Comparison of ENCODE assay signal across 19 mouse cellular contexts in the genomic region with DNA sequence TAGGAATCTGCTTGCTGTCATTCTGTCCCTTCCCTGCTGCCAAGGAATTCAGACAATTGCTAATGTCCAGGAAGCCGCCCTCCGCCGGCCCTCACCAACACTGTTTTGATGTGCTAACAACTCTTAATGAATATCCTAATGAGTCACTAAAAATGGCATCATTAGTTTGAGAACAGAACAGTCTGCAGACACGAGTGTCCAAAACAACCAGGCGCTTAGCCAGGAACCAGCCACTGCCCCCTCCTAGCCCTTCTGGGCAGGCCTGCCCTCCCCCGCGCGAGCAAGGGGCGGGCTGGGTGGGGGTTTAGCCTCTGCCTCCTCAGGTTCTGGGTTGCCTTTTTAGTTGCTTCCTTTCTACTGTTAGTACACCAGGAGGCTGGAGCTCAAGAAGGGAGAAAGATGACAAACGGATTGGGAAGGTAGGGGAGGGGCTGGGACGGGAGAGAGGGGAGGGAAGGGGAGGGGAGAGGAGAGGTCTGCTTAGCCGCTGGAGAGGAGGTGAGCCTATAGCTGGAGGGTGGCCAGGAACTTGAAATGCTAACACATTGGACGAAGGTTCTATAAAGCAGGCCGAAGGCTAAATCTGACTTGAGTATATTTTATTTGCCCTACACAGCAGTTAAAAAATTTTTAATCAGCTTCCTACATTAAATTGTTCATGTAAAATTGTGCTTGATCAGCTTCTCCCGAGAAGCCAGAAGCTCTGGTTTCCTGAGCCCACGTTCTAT. TPM values are rescaled to one million over a fixed set of nuclear protein-coding genes. Genes with fewer than 3 reads are reported as not detected.
A peak's percentile ranks its signal among the peaks of the same experiment; 100 is the strongest.
DNase-seq lines count a peak whose midpoint lies in the region; ATAC-seq and TF ChIP-seq lines count a peak whose summit lies in the region.
"Had no signal": no experiment of that assay in that cellular context is flagged by ENCODE, and none has a peak within 500 bp of the region (broad histone marks: within the 10 kb centered on the region; RNA-seq: fewer than 3 reads in every experiment).

No protein-coding gene starts in this region.

- no peak for ATAC-seq in kidney, postnatal 0 days (replicated peaks; ENCODE audit: low FRiP score, low read depth)
- ATAC-seq in neural tube, embryonic 15.5 days (ENCODE audit: low FRiP score) = no peak
- peak; percentile 54; the same call in 1 of the 2 replicates for ATAC-seq in forebrain, embryonic 14.5 days
- no peak for ATAC-seq in inflammation-experienced regulatory T-cells, adult 6 months
- ATAC-seq: Patski had no signal

- 10% methylated on average over 16 of the region's 16 CpGs for WGBS in kidney, postnatal 0 days
- WGBS in neural tube, embryonic 15.5 days = 11% methylated on average over 16 of the region's 16 CpGs
- 13% methylated on average over 16 of the region's 16 CpGs for WGBS in forebrain, embryonic 14.5 days

- H3K4me3 ChIP-seq in kidney, postnatal 0 days (replicated peaks; ENCODE audit: low read depth, low read length) = no peak overlapping the region
- no peak overlapping the region for H3K4me3 ChIP-seq in neural tube, embryonic 15.5 days (replicated peaks)
- no peak overlapping the region for H3K4me3 ChIP-seq in forebrain, embryonic 14.5 days (ENCODE audit: low read depth, low read length)
- H3K4me3 ChIP-seq: megakaryocyte, embryonic 14.5 days; neural tube, embryonic 12.5 days had no signal

- DNase-seq in kidney, postnatal 0 days (ENCODE audit: low spot score) = peak; percentile 3
- DNase-seq in kidney, adult 11 months = no peak
- no peak for DNase-seq in neural tube, embryonic 10.5 days (ENCODE audit: extremely low spot score, low spot score)
- peak; percentile 68 for DNase-seq in forebrain, embryonic 14.5 days (ENCODE audit: low spot score)
- no peak for DNase-seq in kidney, adult 8-10 months
- no peak for DNase-seq in gastrocnemius, adult 18-20 months (ENCODE audit: low spot score)
- DNase-seq: adrenal gland, postnatal 14 days; cerebellum, adult 18-20 months; embryo, embryonic 11 days; kidney, adult 2 months; right cerebral cortex, postnatal 25 days; thymus, postnatal 25 days had no signal

- no peak overlapping the region for H3K27ac ChIP-seq in kidney, postnatal 0 days
- peak overlapping the region; percentile 2; the same call in 1 of the 2 replicates for H3K27ac ChIP-seq in neural tube, embryonic 15.5 days (replicated peaks)
- H3K27ac ChIP-seq in forebrain, embryonic 14.5 days (ENCODE audit: low read depth, low read length) = no peak overlapping the region
- H3K27ac ChIP-seq: neural tube, embryonic 12.5 days had no signal

- H3K4me2 ChIP-seq in kidney, postnatal 0 days (ENCODE audit: low read length) = no peak overlapping the region
- H3K4me2 ChIP-seq in neural tube, embryonic 15.5 days = no peak overlapping the region
- no peak overlapping the region for H3K4me2 ChIP-seq in forebrain, embryonic 14.5 days (ENCODE audit: low read length)
- H3K4me2 ChIP-seq: liver, embryonic 11.5 days had no signal

- no peak overlapping the region for H3K9ac ChIP-seq in kidney, postnatal 0 days (ENCODE audit: low read depth, low read length)
- no peak overlapping the region for H3K9ac ChIP-seq in neural tube, embryonic 15.5 days (replicated peaks)
- no peak overlapping the region for H3K9ac ChIP-seq in forebrain, embryonic 14.5 days (ENCODE audit: low read length)
- H3K9ac ChIP-seq: neural tube, embryonic 12.5 days had no signal

- H3K27me3 ChIP-seq in kidney, postnatal 0 days (ENCODE audit: insufficient read depth, low read length) = peaks cover 13% of the 10 kb centered on the region
- H3K27me3 ChIP-seq in neural tube, embryonic 15.5 days (replicated peaks) = peaks cover 12% of the 10 kb centered on the region; the same call in 1 of the 2 replicates
- H3K27me3 ChIP-seq in forebrain, embryonic 14.5 days (replicated peaks; ENCODE audit: control insufficient read depth, insufficient read depth, low read length) = 0 out of 2 replicates have a peak, but pooled peaks cover 2% of the 10 kb centered on the region

- TF ChIP-seq CTCF in kidney, postnatal 0 days (IDR thresholded peaks at IDR 0.05; ENCODE audit: low read depth) = no peak

- no peaks in the 10 kb centered on the region; the same call in 1 of the 2 replicates for H3K9me3 ChIP-seq in kidney, postnatal 0 days (replicated peaks; ENCODE audit: low read length)
- H3K9me3 ChIP-seq in neural tube, embryonic 15.5 days (replicated peaks) = no peaks in the 10 kb centered on the region
- H3K9me3 ChIP-seq in forebrain, embryonic 14.5 days (replicated peaks; ENCODE audit: control insufficient read depth, low read length) = no peaks in the 10 kb centered on the region

- no peaks in the 10 kb centered on the region for H3K36me3 ChIP-seq in kidney, postnatal 0 days (ENCODE audit: insufficient read depth, low read length)
- H3K36me3 ChIP-seq in neural tube, embryonic 15.5 days = no peaks in the 10 kb centered on the region
- no peaks in the 10 kb centered on the region for H3K36me3 ChIP-seq in forebrain, embryonic 14.5 days (ENCODE audit: control insufficient read depth, insufficient read depth, low read length)
- H3K36me3 ChIP-seq: neural tube, embryonic 12.5 days had no signal

- no peaks in the 10 kb centered on the region for H3K4me1 ChIP-seq in kidney, postnatal 0 days (replicated peaks; ENCODE audit: insufficient read depth, low read length)
- peaks cover 22% of the 10 kb centered on the region for H3K4me1 ChIP-seq in neural tube, embryonic 15.5 days
- peaks cover 9% of the 10 kb centered on the region for H3K4me1 ChIP-seq in forebrain, embryonic 14.5 days (ENCODE audit: control insufficient read depth, insufficient read depth, low read length)

RNA-seq across cellular contexts. Expression of gene Unc5a, which starts 36.2 kb away (rescaled TPM):
- polyA plus RNA-seq in kidney, postnatal 0 days (2015; fragmentation: Nextera tagmentation; extraction: Ambion mirVana) = 1.4 and 1.5 TPM in 2 replicates
- 12.1 and 12.7 TPM in 2 replicates for polyA plus RNA-seq in neural tube, embryonic 15.5 days (2015; fragmentation: Nextera tagmentation; extraction: Ambion mirVana)
- polyA plus RNA-seq in forebrain, embryonic 14.5 days (2014; fragmentation: Nextera tagmentation; extraction: Ambion mirVana) = 12.3 and 16.2 TPM in 2 replicates
- polyA plus RNA-seq in inflammation-experienced regulatory T-cells, adult 6 months (2017; shearing (Covaris generic)) = 1 to 10 TPM in 1 of 3 experiments, under 1 TPM in 2; 0.62 to 1.4 (median 0.72) TPM
- total RNA-seq in gastrocnemius, adult 18-20 months (2021) = 1 to 10 TPM; 7.6 to 7.8 TPM
- total RNA-seq: granulocyte monocyte progenitor cell, adult 5-6 weeks had no signal
- polyA plus RNA-seq: Patski had no signal

Comparison
In these comparisons a context has a peak if more than half of its experiments do, and no peak if none do; other contexts are left out.
1. DNase-seq: peak in kidney, postnatal 0 days (single experiment) and forebrain, embryonic 14.5 days (single experiment); none in kidney, adult 11 months (single experiment), neural tube, embryonic 10.5 days (single experiment), kidney, adult 8-10 months (0 of 2) and gastrocnemius, adult 18-20 months (single experiment).